Mouse (Mus musculus) myocyte (in vitro differentiated cells): ENCODE results near the gene Ntng1. TPM values are rescaled to one million over a fixed set of nuclear protein-coding genes. Genes with fewer than 3 reads are reported as not detected.

Source experiments
- H3K27me3 ChIP-seq: one replicate; pipeline ENCODE4 v1.6.1; 2011; ENCODE audit not compliant: control insufficient read depth, insufficient read depth, insufficient read length
- H3K36me3 ChIP-seq: one replicate; pipeline ENCODE4 v1.6.1; 2011; ENCODE audit not compliant: control insufficient read depth, insufficient read depth
- H3K4me2 ChIP-seq: one replicate; pipeline ENCODE4 v1.6.1; 2011; ENCODE audit warnings: low read depth, control low read depth
- H3K4me3 ChIP-seq: one replicate; pipeline ENCODE4 v1.5.1; 2011; ENCODE audit warnings: mild to moderate bottlenecking, control low read depth, moderate library complexity
- H3K79me2 ChIP-seq: one replicate; pipeline ENCODE4 v1.6.1; 2011; ENCODE audit not compliant: control insufficient read depth, insufficient read depth
- H3ac ChIP-seq: one replicate; pipeline ENCODE4 v1.6.1; 2011; ENCODE audit not compliant: control insufficient read depth, insufficient read length
- CEBPB ChIP-seq: IDR thresholded peaks from 2 replicates; pipeline ENCODE4 v1.6.1; 2011; ENCODE audit warnings: mild to moderate bottlenecking, moderate library complexity; ENCODE audit not compliant: poor library complexity, insufficient read depth, severe bottlenecking
- E2F4 ChIP-seq: IDR thresholded peaks from one replicate; pipeline ENCODE4 v1.6.1; 2011; ENCODE audit warnings: mild to moderate bottlenecking, control low read depth, moderate library complexity; ENCODE audit not compliant: insufficient read depth
- MAX ChIP-seq: IDR thresholded peaks from one replicate; pipeline ENCODE4 v1.6.1; 2011; ENCODE audit warnings: low read depth, mild to moderate bottlenecking, control low read depth
- MYOD1 ChIP-seq, 3 experiments: IDR thresholded peaks; one replicate each; pipeline ENCODE4 v1.6.1; 2011; ENCODE audit warnings: control low read depth in 2 of 3, low read depth in 2 of 3, mild to moderate bottlenecking in 2 of 3, moderate library complexity in 1 of 3; ENCODE audit not compliant: insufficient read length in 2 of 3, control insufficient read depth in 1 of 3
- MYOG ChIP-seq, 3 experiments: IDR thresholded peaks; one replicate each; pipeline ENCODE4 v1.6.1; 2011; ENCODE audit warnings: control low read depth in 2 of 3, low read depth in 2 of 3, mild to moderate bottlenecking in 2 of 3; ENCODE audit not compliant: insufficient read length in 2 of 3, control insufficient read depth in 1 of 3, insufficient read depth in 1 of 3
- POLR2A ChIP-seq: IDR thresholded peaks from one replicate; pipeline ENCODE4 v1.6.1; 2011; ENCODE audit warnings: low read depth, mild to moderate bottlenecking, control low read depth, moderate library complexity; ENCODE audit not compliant: insufficient read length
- POLR2AphosphoS2 ChIP-seq: IDR thresholded peaks from one replicate; pipeline ENCODE4 v1.6.1; 2011; ENCODE audit warnings: low read depth, control low read depth; ENCODE audit not compliant: insufficient read length
- REST ChIP-seq: IDR thresholded peaks from one replicate; pipeline ENCODE4 v1.6.1; 2011; ENCODE audit warnings: mild to moderate bottlenecking, control low read depth, moderate library complexity; ENCODE audit not compliant: insufficient read depth, insufficient read length
- SRF ChIP-seq: IDR thresholded peaks from one replicate; pipeline ENCODE4 v1.6.1; 2011; ENCODE audit warnings: low read depth; ENCODE audit not compliant: control insufficient read depth, insufficient read length
- TCF12 ChIP-seq: IDR thresholded peaks from one replicate; pipeline ENCODE4 v1.6.1; 2011; ENCODE audit warnings: mild to moderate bottlenecking, control low read depth; ENCODE audit not compliant: poor library complexity, insufficient read depth, severe bottlenecking
- TCF3 ChIP-seq: IDR thresholded peaks from one replicate; pipeline ENCODE4 v1.6.1; 2011; ENCODE audit warnings: low read depth, control low read depth; ENCODE audit not compliant: insufficient read length
- USF1 ChIP-seq: IDR thresholded peaks from one replicate; pipeline ENCODE4 v1.6.1; 2011; ENCODE audit warnings: low read depth, mild to moderate bottlenecking, control low read depth, moderate library complexity
- polyA plus RNA-seq: library from polyadenylated mRNA; unstranded; fragments of >200 nt; fragmentation: generic; extraction: Trizol; gene quantifications from one replicate; pipeline ENCODE4 v1.2.1, GENCODE M21; 2012; ENCODE audit warnings: missing spikeins

The Ntng1 gene
- polyA plus RNA-seq, 1 experiment: 0.01 TPM

DNA sequence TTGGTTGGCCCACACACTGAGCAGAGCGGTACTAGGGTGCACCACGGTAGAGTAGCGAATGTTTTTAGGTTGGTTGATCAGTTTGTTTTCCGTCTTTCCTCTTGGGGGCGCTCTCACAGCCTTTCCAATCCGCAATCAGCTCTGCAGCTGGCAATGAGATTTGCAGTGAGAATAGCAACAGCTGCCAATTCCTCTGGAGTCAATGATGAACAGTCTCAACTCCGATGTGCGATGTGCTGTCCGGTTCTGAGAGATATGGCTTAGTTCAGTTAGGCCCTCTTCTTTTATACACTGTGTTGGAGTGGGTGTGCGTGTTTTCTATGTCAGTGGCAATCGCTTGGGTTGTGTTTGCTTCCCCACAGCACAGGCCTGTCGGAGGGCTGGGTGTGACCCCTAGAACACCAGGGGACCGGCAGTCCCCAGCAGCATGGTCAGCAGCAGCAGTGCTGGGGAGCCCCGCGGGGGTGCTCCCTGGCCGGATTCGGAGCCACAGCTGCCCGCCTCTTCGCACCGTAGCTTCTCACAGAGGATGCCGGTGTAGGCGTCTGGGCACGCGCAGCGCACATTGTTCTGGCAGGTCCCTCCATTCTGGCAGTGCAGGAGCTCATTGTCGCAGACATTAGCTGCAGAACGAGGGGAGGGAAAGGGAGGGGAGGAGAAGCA, 361.4 kb downstream of the Ntng1 start:
- Histone ChIP-seq H3ac (no peak overlapping the region), H3K4me3 (peak overlapping the region; percentile 22), H3K27me3 (no peaks in the 10 kb centered on the region), H3K79me2 (no peaks in the 10 kb centered on the region), H3K4me2 (peak overlapping the region; percentile 82), H3K36me3 (no peaks in the 10 kb centered on the region)
- TF ChIP-seq POLR2AphosphoS2 (no peak), MYOD1 (IDR thresholded peaks at IDR 0.05; ENCODE audit: control insufficient read depth in 1 of 3, insufficient read length in 2 of 3, low read depth in 2 of 3) (peak in 1 of 3 experiments; percentile 8), SRF (no peak)

DNA sequence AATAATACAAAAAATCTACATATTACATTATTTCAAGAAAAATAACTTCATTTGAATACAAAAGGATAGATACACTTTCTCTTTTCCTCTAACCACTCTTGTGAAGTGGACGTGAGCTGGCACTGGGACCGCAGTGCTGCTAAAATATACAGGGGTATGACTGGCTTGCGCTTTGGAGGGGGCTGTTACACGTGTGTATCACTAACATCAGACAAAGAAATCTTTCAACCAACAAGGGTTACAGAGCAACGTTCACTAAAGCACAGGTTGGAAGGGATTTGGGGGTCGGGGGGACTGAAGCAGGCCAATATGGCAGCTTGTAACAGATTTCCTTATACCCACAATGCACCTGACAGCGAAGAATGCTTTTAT, 361.9 kb downstream of the Ntng1 start:
- peak overlapping the region; percentile 22 for H3K4me3 ChIP-seq
- no peaks in the 10 kb centered on the region for H3K27me3 ChIP-seq
- peak overlapping the region; percentile 82 for H3K4me2 ChIP-seq
- no peak overlapping the region for H3ac ChIP-seq
- TF ChIP-seq MYOG (IDR thresholded peaks at IDR 0.05; ENCODE audit: control insufficient read depth in 1 of 3, insufficient read depth in 1 of 3, insufficient read length in 2 of 3, low read depth in 2 of 3) (no peak), MAX (no peak), SRF (no peak), E2F4 (no peak), TCF12 (no peak), USF1 (no peak), TCF3 (no peak), CEBPB (no peak), POLR2A (no peak)
- no peaks in the 10 kb centered on the region for H3K79me2 ChIP-seq
- H3K36me3 ChIP-seq: no peaks in the 10 kb centered on the region

DNA sequence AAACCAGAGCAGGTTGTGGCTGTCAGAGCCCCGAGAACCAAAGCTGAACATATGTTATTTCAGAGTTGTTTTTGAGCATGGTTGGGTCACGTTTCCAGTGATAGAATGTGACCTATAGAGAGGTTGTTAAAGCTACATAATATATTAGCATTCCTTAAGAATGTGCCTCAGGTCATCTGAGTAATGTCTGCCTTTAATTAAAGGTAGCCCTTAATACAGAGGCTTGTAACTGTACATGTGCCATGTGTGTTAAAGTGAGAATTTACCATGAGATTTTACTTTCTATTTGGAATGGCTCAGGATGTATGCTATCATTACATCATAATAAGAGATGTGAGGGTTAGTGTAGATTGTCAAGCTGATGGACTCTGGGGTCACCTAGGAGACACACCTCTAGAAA, 368.6 kb downstream of the Ntng1 start:
- TF ChIP-seq MYOG (IDR thresholded peaks at IDR 0.05; ENCODE audit: control insufficient read depth in 1 of 3, insufficient read depth in 1 of 3, insufficient read length in 2 of 3, low read depth in 2 of 3) (no peak), SRF (no peak)
- H3K79me2 ChIP-seq: no peaks in the 10 kb centered on the region
- H3K36me3 ChIP-seq: no peaks in the 10 kb centered on the region
- H3K4me3 ChIP-seq: no peak overlapping the region
- no peak overlapping the region for H3ac ChIP-seq
- H3K27me3 ChIP-seq: no peaks in the 10 kb centered on the region
- H3K4me2 ChIP-seq: no peak overlapping the region

DNA sequence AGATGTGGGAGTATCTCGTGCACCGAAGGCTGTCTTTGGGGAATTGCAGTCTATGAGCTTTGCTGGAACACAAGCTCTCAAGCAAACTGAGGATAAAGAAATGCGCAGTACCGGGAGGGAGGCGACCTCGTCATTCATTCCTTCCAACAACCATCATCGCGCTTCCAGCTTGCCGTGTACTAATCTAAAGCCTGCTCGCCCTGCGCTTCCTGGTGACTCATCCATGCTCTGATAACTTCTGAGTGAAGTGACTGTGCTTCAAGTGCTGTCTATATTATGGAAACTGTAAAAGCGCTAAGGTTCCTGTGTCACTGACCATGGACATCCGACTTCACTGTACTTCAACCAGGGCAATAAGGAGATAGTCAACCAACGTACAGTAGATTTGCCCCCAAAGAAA, 371.7 kb downstream of the Ntng1 start:
- Histone ChIP-seq H3K4me2 (no peak overlapping the region), H3K27me3 (no peaks in the 10 kb centered on the region), H3ac (no peak overlapping the region), H3K36me3 (no peaks in the 10 kb centered on the region), H3K79me2 (no peaks in the 10 kb centered on the region), H3K4me3 (no peak overlapping the region)
- TF ChIP-seq REST (no peak), USF1 (no peak), POLR2AphosphoS2 (no peak), E2F4 (no peak), CEBPB (no peak), POLR2A (no peak), MAX (no peak), SRF (no peak), TCF3 (no peak), MYOD1 (IDR thresholded peaks at IDR 0.05; ENCODE audit: control insufficient read depth in 1 of 3, insufficient read length in 2 of 3, low read depth in 2 of 3) (no peak), MYOG (IDR thresholded peaks at IDR 0.05; ENCODE audit: control insufficient read depth in 1 of 3, insufficient read depth in 1 of 3, insufficient read length in 2 of 3, low read depth in 2 of 3) (no peak), TCF12 (no peak)

DNA sequence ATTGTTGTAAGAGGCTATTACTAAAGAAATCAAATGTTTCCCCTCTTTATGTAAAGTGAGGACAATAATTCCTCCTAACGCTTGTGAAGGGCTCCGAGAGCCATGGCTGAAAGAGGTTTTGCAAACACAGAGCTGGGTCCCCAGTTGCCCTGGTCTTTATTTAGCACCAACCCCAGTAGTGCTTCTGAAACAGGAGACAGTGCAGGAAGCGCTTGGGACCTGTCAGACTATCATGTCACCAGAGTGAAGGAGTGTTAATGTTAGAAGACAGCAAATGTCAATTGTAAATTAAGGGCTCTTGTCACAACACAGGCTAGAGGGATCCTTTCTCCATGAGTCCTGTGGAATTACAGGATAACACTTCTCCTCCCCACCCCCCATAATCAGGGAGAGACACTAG, 376.9 kb downstream of the Ntng1 start:
- no peaks in the 10 kb centered on the region for H3K79me2 ChIP-seq
- no peaks in the 10 kb centered on the region for H3K27me3 ChIP-seq
- H3K4me2 ChIP-seq: no peak overlapping the region
- H3K36me3 ChIP-seq: no peaks in the 10 kb centered on the region
- TF ChIP-seq POLR2A (no peak), TCF3 (no peak), MYOD1 (IDR thresholded peaks at IDR 0.05; ENCODE audit: control insufficient read depth in 1 of 3, insufficient read length in 2 of 3, low read depth in 2 of 3) (no peak), CEBPB (no peak), MYOG (IDR thresholded peaks at IDR 0.05; ENCODE audit: control insufficient read depth in 1 of 3, insufficient read depth in 1 of 3, insufficient read length in 2 of 3, low read depth in 2 of 3) (no peak), POLR2AphosphoS2 (no peak), MAX (no peak), TCF12 (no peak), E2F4 (no peak), SRF (no peak), REST (no peak), USF1 (no peak)
- no peak overlapping the region for H3ac ChIP-seq
- no peak overlapping the region for H3K4me3 ChIP-seq
